Mouse (Mus musculus): ENCODE results near the gene G3bp1. TPM values are rescaled to one million over a fixed set of nuclear protein-coding genes. Genes with fewer than 3 reads are reported as not detected.

G3bp1 gene
- polyA plus RNA-seq (2012; rRNA removed), result 103 and 111 TPM in 2 replicates

GRCm38 (mm10) chr11:55469048-55469843 lies at the start of gene G3bp1:
TSS of gene G3bp1 (plus strand) at chr11:55469685.

DNA sequence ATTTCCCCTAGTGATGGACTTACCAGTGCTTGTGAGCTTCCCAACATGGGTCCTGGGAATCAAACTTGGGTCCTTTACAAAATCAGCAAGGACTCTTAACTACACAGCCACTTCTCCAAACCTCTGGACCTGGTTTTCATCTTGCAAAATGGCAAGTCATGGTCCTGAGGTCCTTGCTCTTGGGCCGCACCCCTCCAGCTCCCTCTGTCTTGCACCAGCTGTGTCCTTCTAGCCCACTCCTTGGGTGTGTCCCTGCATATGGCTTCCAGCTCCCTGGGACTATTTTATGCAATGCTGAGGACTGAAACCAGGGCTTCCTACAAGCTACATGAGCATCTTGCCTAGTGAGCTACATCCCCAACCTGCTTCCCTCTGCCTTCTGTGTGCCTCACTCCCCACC lies 46.5 kb upstream of the G3bp1 start, which contains the start of gene Sparc:
Sparc (minus strand) TSS at position 206 of the 400 bp plus-strand sequence.

DNA sequence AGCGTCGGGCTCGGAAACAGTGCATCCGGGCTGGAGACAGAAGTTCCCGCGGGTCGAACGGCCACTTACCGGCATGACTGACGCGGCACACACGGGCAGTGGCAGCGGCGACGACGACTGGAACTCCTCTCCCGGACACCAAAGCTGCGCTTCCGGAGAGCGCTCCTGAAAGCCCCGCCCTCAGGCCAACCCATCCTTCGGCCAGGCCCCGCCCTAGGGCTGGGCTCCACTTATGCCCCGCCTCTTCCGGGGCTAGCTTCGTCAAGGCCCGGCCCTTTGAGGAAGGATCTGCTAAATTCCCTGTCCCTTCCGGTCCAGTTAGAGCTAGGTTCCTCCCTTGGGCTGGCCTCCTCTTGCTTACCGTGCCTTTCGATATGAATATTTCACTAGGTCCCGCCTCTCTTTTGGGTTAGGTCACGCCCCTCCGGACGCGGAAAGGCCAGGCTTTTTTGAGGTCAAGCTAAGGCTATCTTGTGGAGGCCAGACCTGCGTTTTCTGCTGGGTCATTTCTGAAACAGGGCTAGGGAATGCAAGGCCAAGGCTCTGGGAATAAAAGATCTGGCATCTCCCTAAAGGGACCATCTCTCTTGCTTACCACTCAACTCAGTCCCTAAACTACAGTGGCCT lies 8.4 kb upstream of the G3bp1 start, which contains the start of gene Atox1:
Atox1 (minus strand) TSS at position 221 of the 627 bp plus-strand sequence.

Other genes starting within 250 kb of the G3bp1 start
- 0.02 and 0.10 TPM in 2 replicates for gene Fat2, start 133.1 kb upstream of the G3bp1 start, polyA plus RNA-seq (2012; rRNA removed)
- gene Sparc, start 46.5 kb upstream of the G3bp1 start, polyA plus RNA-seq (2012; rRNA removed), result 399 and 502 TPM in 2 replicates
- gene Atox1, start 8.4 kb upstream of the G3bp1 start, polyA plus RNA-seq (2012; rRNA removed), result 99.8 and 165 TPM in 2 replicates
- gene Glra1, start 138.5 kb downstream of the G3bp1 start, polyA plus RNA-seq (2012; rRNA removed), result 0.16 and 2.9 TPM in 2 replicates

Measured in central nervous system, embryonic 11.5 days (tissue).